Mouse (Mus musculus): ENCODE data around the gene Arl16.

Gene Arl16

DNA sequence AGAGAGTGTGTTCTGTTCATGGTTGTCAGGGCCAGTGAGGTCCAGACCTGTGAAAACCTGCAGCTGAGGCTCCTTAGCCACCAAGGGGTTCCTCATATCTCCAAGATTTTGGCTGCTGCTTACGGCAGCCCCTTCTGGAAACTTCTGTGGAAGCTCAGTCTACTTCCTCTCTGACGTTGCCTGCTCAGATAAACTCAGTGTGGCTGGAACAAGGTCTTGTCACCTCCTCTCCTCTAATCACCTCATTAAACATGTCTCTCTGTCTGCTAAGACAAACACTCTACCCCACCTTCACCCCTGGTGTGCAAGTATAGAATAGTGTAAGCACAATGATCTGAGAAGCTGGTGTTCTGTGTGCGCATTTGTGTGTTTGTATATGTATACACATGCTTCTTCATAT is 21.9 kb downstream of the Arl16 start:
- no peak for DNase-seq (ENCODE audit: low spot score)

DNA sequence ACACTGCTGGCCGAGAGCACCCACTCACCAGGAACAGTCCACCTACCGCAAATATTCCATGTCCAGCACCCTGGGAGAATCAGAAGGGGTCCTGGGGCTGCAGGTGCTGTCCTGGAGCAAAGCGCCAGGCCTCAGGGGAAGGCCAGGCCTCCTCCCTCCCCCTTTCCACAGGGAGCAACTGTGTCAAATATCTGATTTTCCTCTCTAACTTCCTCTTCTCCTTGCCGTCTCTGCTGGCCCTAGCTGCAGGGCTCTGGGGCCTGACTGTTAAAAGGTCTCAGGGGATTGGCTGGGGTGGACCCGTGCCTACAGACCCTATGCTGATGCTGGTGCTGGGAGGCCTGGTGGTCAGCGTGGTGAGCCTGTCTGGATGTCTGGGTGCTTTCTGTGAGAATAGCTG is 23.3 kb downstream of the Arl16 start:
- no peak for DNase-seq (ENCODE audit: low spot score)

DNA sequence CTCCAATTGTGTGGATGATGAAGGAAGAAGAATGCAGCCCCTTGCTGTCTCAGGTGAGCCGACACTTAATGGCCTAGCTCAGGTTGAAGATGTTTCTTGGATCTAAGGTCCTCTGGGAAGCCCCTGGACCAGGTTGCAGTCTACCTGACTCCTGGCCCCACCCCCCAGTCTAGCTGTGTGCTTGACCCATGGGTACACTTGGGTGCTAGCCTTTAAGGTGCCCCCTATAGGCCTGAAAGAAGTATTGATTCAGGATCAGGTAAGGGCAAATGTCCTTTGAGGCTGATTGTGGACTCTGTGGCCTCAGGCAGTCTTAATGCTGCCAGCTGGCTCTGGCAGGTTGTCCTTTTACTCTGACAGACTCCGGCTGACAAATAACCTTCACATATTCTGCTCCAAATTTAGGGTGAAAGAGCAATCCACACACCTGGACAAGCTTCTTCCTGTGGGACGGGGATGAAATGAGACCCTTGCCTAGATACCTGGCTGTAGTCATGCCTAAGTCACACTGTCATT is 24.6 kb downstream of the Arl16 start:
- no peak for DNase-seq (ENCODE audit: low spot score)

DNA sequence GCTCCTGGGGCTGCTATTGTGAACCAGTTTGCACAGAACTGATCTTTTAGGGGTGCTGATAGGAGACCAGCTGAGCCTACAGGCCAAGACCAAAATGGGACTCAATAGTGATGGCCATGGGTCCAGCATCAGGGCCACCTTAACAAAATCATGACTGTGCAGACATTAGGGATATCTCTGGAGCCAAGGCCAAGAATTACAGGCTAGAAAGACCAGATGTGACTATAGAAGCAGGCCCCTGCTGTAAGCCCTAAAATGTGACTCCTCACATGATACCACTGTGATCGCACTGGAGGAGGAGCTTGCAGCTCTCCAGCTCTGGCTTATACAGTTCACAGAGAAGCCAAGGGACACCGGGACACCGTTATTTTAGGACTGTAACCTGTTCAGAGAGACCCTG is 25.1 kb downstream of the Arl16 start, which contains the start of gene Tspan10:
TSS of gene Tspan10 (plus strand) at position 301 of the 400 bp plus-strand sequence.
- DNase-seq (ENCODE audit: low spot score): no peak

DNA sequence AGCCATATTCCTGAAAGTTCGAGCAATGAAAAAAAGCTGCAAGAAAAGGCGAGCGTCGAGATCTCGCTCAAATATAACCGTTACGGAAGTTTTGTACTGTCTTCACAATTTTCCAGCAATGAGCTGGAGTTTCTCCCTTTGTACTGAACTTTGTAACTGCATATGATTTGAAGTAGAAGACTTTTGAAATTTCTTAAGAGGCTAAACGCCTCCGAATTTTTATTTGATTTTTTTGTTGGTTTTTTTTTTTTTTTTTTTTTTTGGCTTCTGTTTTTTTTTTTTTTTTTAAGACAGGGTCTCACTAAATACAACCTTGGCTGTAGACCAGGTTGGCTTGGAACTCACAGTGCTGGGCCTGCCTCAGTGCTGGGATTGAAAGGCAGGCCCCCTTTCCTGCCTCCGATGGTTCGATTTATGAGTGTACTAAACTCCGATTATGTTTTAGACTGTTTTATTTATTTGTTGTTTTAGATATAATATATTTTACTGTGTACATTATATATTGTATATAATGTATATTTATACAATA is 29.5 kb downstream of the Arl16 start:
- DNase-seq (ENCODE audit: low spot score): no peak

DNA sequence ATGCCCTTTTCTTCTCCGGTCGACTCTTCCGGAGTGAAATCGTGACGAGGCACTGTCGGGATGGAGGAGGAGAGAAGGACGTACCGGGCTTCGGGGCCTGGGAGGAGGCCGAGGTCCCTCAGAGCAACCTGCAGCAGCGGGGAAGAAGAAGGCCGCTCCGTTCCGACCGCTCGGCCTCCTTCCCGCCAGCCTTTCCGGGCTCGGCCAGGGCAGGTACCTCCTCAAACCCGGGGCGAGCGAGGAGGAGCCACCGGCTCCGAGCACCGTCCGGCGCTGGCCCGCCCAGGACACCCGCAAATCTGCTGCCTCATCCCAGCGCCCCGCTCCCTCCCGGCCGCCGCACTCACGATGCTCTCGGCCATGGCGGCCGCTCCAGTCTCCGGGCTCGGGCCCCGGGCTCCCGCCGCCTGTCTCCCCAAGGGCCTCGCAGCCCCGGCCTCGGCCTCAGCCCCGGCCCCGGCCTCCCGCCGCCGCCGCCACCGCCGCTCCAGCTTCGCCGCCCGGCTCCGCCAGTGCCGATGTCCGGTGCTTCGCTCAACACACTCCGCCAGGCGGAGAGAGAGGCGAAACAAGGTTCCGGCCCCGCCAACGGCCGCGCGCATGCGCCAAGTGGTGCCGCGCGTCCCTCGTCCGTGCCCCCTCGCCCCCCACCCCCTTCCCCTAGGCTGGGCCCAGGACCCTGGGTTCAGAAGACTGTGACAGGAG is 30.1 kb downstream of the Arl16 start, which contains the start of gene Nploc4:
TSS of gene Nploc4 (minus strand) at position 557 of the 705 bp plus-strand sequence.
- DNase-seq (ENCODE audit: low spot score): peak; percentile 90

DNA sequence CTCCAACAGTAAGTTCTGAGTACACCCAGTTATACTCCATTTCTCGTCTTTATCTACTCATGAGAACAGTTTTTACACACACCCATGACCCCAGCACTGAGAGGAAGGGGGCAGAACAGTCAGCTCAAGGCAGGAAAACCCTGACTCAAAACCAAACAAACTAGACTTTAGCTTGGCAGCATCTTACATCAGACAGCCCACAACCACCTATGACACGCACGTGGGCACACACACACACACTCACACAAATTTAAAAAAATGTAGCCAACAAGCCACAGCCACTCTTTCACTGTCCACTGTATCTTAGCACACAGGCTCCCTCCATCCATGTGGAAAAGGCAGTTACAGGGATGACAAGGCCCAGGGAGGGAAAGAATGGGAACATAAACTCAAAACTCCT is 40.7 kb downstream of the Arl16 start:
- DNase-seq (ENCODE audit: low spot score): no peak

DNA sequence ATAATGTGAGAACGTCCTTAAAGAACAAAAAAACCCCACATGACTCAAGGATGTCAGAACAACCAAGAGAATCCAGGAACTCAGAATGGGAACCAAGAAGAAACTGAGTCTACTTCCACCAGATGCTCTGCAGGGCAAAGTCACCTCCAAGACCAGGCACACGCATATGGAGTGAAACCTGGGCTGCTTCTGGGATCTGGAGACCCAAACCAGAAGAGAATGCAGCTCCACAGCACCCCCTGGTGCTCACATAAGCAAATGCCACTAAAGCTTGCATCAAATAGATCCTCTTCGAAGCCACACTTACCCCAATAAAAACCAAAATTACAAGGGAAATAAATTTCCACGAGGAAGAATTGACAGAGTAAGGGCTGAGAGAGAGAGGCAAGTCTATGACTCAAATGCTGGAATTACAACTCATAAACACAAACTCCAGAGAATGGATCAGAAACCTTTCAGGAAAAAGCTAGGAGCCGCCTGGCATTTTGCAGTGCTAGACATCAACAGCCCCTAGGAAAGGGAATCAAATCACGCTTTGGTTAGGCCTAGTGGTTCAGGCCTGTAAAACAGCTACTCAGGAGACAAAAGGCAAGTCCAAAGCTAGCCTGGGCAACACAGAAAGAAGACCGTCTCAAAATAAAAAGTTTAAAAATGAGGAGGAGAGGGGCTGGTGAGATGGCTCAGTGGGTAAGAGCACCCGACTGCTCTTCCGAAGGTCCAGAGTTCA is 43.7 kb downstream of the Arl16 start:
- peak; percentile 24 for DNase-seq (ENCODE audit: low spot score)

DNA sequence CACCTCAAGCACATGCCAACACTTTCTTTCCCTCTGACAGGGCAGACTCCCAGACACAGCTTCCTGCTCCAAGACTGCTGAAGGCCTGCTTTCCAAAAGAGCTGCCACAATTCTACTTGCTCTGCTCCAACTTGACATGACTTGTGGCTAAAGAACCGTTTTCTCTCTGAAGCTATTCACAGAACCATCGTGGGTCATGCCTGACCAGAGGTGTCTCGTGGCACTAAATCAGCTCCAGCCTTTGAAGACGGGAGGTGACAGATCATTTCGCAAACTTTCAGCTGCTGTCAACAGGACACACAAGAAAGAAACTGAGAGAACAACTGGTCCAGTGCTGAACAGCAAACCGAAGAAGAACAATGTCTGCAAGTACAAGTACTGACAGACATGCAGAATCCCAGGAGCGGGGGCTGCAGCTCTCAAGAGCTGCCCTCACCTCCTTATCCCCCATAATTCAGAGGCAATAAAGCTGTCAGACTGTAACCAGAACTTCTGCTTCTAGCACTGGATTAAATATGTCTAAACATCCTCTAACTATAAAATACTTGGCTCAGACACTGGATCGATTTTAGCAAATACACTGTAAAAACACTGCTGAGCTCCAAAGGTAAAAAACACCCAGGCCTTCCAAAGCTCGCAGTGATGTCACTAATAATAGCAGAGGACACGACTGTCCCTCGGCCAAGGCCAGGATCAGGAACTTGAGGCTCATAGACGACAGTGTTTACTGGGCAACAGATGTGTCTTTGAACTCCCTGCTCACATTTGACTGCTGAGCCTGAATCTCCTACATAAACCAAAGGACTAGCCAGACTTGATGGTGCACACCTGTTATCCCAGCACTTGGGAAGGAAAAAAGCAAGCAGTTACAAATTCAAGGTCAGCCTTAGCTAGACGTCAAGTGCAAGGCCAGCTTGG is 44.5 kb downstream of the Arl16 start:
- DNase-seq (ENCODE audit: low spot score): no peak

DNA sequence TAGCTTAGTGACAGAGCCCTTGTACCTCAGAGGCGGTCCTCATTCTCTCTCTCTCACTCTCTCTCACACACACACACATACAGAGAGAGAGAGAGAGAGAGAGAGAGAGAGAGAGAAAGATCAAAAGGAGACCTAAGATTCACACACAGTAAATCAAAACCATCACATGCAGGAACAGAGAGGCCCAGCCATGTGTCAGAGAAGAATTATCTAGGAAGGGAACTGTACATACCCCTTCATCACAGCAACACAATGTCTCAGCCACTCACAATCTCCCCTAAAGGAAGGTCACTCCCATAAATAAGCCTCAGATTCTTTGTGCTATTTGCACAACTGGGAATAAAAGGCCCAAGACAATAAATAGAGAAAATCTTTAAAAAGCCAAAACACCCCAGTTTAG is 48.8 kb downstream of the Arl16 start:
- no peak for DNase-seq (ENCODE audit: low spot score)

DNA sequence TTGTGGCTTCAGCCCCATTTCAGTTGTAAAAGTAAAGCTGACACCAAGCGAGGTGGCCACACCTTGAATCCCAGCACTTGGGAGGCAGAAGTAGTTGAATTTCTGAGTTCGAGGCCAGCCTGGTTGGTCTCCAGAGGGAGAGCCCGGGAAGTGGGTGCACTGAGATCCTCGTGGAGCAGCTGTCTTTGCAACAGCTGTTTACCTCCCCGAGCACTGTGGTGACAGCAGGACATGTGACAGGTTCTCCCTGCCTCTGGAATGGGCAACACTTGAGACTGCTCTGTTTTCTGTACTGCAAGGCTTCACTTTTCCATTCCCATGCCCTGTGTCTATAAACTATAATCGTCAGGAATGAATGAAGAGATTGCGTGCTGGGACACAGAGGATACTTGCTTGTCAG is 49.6 kb downstream of the Arl16 start:
- DNase-seq (ENCODE audit: low spot score): no peak

Data from testis, postnatal 14 days (tissue).